Mouse (Mus musculus): ENCODE measurements around the gene Fsd1.
A peak's percentile ranks its signal among the peaks of the same experiment; 100 is the strongest.

Gene Fsd1

GRCm38 (mm10) chr17:55961631-55962030 lies 24.7 kb upstream of the Fsd1 start:
- DNase-seq (ENCODE audit: low spot score in 2 of 2): peak in 1 of 2 experiments; percentile 18

GRCm38 (mm10) chr17:55963171-55963570 lies 23.1 kb upstream of the Fsd1 start:
- peak in 1 of 2 experiments; percentile 18 for DNase-seq (ENCODE audit: low spot score in 2 of 2)

GRCm38 (mm10) chr17:55964496-55964895 lies 21.8 kb upstream of the Fsd1 start:
- peak in 1 of 2 experiments; percentile 13 for DNase-seq (ENCODE audit: low spot score in 2 of 2)

- DNase-seq (ENCODE audit: low spot score in 2 of 2): peak in 1 of 2 experiments; percentile 15
These were observed 21.3 kb upstream of the Fsd1 start for GRCm38 (mm10) chr17:55964996-55965395.

DNA sequence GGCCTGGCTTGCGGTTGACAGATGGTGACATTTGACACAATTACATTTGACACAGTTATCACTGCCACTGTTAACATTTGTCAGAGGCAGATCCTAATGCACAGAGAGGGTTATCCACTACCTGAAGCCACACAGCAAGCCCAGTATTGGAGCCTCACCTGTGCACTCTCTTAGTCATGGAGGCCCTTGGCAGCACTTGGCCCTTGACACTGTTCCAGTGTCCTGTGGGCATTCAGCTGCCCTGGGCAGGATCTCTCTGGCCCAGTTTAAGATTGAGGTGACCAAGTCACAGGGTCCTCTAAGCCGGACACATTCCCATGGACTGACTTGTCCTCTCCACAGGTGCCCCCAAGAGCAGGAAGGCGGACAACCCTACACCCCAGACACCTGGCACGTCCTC lies 19.1 kb upstream of the Fsd1 start:
- no peak for DNase-seq (ENCODE audit: low spot score in 2 of 2)

DNA sequence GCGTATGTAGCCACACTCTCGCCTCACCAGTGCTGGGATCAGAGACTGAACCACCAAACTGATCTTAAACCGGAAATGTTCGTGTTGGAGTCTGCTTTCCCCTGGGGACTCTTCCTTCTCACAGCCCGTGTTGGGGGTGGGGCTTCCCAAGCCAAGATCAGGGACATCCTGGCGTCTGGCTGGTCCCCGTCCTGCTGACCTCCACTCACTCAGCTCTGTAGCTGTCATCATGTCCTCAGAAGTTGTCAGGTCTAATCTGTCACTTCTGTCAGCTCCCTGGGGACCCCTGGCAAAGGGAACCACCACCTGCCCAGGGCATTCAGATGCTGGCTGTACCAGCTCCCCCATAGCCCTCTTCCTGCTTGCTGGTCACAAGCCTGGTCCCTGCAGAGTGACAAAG lies 18.1 kb upstream of the Fsd1 start:
- DNase-seq (ENCODE audit: low spot score in 2 of 2): no peak

DNA sequence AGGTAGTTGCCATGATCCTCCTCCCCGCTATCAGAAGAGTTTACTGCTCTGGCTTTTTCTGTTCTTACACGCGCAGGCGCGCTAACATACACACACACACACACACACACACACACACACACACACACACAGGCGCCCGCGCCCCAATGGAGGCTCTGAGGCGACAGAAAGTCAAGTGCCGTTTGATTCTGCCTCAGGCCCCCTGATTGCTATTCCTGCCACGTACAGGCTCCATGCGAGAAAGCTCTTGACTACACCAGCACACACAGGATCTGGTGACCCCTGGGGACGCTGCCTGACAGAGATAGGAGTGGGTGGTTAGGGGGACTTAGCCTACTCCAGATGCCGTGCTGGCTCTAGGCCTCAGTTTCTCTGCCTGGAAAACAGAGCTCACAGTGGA lies 16.7 kb upstream of the Fsd1 start:
- peak; percentile 62 to 81 for DNase-seq (ENCODE audit: low spot score in 2 of 2)

DNA sequence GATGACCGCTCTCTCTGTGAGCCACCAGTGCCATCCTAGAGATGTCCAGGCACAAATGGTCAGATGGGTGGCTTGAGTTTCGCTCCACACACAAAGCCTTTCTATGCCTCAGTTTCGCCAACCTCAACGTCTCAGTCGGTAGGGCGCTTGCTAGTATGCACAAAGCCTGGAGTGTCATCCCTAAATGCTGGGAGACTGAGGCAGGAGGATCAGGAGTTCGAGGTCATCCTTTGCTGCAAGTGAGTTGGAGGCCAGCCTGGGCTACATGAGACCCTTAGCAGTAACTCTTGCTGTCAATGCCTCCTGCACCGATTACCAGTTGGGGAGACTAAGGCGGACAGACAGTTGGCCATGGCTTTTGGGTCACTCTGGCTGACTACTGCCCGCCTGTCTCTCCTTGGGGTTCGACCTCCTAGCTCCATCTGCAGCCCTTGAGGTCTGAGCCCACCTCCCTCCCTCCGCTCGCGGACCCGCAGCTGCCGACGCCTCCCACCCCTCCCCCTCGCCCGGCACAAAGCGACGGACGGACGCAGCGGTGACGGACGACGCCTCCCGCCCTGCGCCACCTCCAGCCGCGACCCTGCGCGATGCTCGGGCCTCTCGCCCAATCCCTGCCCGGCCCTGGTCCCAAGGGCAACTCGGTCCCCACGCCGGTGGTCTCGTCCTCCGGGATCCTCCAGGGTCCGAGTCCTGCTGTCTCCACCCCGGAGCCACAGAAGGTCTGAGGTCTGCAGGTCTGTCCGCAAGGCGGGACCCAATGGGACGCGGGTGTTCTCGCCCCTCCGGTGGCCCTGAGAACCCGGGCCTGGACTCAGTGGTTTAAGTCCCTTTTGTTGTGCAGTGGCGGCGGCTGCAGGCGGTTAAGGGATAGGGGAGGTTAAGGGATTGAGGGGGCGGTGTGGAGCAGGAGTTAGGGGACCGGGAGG lies 16.1 kb upstream of the Fsd1 start, which contains the start of gene Shd:
Gene Shd, plus strand, starts transcription at position 502 of the 926 bp plus-strand sequence.
- DNase-seq (ENCODE audit: low spot score in 2 of 2): peak; percentile 48 to 74

DNA sequence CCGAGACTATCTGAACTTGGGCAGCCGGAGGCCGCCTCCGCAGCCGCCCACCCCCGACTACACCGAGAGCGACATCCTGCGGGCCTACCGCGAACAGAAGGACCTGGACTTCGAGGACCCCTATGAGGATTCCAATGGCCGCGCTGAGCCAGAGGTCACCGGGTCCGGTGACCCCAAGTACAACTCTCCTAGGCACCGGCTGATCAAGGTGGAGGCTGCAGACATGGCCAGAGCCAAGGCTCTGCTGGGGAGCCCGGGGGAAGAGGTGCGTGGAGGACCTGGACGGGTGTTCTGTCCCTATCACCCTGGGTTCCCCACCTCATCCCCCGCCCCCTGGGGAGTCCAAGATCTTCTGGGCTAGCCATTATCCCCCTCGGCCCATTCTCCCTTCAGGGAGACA lies 14.9 kb upstream of the Fsd1 start:
- DNase-seq (ENCODE audit: low spot score in 2 of 2): no peak

DNA sequence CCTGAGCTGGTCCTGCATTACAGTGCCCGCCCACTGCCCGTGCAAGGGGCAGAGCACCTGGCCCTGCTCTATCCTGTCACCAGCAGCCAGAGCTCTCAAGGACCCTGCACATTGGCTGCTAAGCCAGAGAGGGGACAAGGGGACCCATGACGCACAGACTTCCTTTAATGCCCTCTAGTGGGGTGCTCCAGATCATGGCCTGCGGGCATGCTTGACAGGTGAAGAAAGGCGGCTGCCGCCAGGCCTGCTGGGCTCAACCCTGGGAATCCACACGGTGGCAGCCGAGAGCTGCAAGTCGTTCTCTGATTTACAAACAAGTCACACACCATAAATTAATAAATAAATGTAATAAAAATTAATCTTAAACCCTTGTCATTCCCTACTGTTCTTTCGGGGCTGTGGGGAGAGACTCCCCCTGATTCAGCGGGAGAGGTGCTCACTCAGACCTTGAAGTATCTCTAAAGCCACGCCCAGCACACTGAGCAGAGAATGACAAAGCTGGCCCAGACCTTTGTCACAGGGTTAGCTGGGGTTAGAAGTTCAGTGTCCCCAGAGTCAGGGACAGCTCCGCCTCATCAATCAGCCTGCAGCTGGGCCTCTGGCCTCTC lies 9.9 kb upstream of the Fsd1 start:
- peak; percentile 70 to 85 for DNase-seq (ENCODE audit: low spot score in 2 of 2)

- DNase-seq (ENCODE audit: low spot score in 2 of 2): no peak
These were observed 9.0 kb upstream of the Fsd1 start for GRCm38 (mm10) chr17:55977301-55977700.

- no peak for DNase-seq (ENCODE audit: low spot score in 2 of 2)
These were observed 4.1 kb downstream of the Fsd1 start for GRCm38 (mm10) chr17:55990278-55990898.

- no peak for DNase-seq (ENCODE audit: low spot score in 2 of 2)
These were observed 9.7 kb downstream of the Fsd1 start for GRCm38 (mm10) chr17:55996007-55996406.

DNA sequence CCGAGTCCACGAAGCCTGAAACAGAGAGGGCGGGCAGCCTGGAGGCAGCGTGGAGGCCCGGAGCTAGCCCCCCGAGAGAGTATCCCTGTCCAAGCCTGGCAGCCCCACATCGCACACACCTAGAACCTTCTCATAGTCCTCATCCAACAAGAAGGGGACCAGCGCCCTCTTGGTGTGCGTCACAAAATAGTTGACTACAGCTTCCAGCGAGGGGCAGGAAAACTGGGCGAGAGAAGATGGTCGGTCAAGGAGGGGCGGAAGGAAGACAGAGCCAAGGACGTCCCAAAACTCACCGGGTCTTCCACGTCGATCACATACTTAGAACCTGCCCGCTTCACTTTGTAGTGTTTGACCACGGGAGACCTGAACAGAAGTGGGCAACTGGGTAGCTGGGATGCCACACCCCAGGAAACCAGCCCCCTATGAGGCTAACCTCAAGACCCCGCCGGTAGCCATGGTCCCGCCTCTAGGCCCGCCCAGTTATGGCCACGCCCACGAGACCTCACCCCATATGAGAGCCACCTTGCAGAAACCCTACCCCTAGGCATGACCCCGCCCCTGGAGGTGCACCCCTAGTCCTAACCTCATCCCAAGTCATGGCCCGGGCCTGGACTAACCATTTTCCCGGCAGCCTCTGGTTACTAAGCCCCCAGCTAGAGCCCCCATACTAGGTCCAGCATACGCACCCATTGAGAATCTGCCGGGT lies 13.6 kb downstream of the Fsd1 start:
- DNase-seq (ENCODE audit: low spot score in 2 of 2): no peak

GRCm38 (mm10) chr17:56003000-56003399 lies 16.7 kb downstream of the Fsd1 start:
- no peak for DNase-seq (ENCODE audit: low spot score in 2 of 2)

DNA sequence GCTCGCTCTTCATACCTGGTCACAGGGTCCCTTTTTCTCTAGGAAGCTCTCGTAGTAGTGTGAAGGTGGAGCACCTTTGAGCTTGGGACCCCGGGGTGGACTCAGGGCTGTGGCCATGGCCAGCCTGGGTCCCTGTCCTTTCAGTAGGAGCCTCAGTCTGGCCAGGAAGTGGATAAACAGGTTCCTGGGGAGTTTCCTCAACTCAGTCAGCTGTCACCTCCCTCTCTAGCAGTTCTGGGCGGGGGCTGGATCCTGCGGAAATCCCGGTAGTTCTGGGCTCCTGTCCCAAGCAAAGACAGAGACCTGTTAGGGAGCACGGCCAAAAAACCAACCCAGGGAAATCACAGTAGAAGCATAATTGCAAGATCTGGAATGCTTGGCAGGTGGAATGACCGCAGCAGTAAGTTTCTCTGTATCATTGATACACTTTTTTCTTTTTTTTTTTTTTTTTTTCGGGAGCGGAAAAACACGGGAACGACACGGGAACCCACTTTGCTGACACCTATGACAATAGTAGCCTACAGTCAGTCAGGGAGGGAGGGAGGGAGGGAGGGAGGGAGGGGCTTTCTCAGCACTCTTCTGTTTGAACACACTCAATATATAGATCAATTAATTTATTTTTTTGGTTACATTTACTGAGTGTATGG lies 19.2 kb downstream of the Fsd1 start, which contains the start of the genes Stap2 and Mpnd:
Gene Stap2, minus strand, starts transcription at position 170 of the 647 bp plus-strand sequence.
Gene Mpnd, plus strand, starts transcription at position 297 of the 647 bp plus-strand sequence.
- DNase-seq (ENCODE audit: low spot score in 2 of 2): no peak

DNA sequence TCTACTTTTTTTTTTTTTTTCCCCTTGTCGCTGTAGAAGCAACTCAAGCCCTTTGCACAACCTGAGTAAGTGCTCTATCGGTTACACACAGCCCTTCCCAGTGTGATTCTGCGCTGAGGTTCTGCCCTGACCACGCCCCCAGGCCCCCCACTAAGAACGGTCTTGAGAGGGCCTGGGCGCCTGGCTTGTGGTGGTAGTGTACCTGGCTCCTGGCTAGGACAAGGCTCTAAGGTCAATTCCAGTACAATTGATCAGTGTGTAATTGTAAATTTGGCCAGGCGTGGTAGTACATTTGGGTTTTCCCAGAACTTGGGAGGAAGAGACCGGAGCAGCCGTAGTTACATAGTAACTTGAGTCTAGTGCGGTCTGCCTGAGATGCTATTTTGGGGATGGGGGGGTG lies 20.6 kb downstream of the Fsd1 start:
- no peak for DNase-seq (ENCODE audit: low spot score in 2 of 2)

GRCm38 (mm10) chr17:56007444-56008355 lies 21.4 kb downstream of the Fsd1 start:
- peak in 1 of 2 experiments; percentile 19 for DNase-seq (ENCODE audit: low spot score in 2 of 2)

GRCm38 (mm10) chr17:56008356-56009087 lies 22.2 kb downstream of the Fsd1 start:
- DNase-seq (ENCODE audit: low spot score in 2 of 2): peak; percentile 72 to 89

All from cerebellum, postnatal 4 days (tissue).